Mouse (Mus musculus) CH12.LX (cell line): ENCODE data around the gene Lamp1.

Experiments
- CTCF ChIP-seq, 2 experiments: IDR thresholded peaks in 1 of 2; conservative IDR thresholded peaks in 1 of 2; 2 replicates each; pipeline ENCODE4 v1.5.1; 2011 to 2012; ENCODE audit warnings: low read depth in 2 of 2, low read length in 2 of 2, improper control_type of control experiment in 1 of 2, inconsistent platforms in 1 of 2, mild to moderate bottlenecking in 1 of 2, moderate library complexity in 1 of 2
- HCFC1 ChIP-seq: IDR thresholded peaks from 2 replicates; pipeline ENCODE4 v1.6.1; 2012; ENCODE audit warnings: low read depth, mild to moderate bottlenecking, inconsistent platforms, low read length, improper control_type of control experiment
- MAX ChIP-seq: IDR thresholded peaks from 2 replicates; pipeline ENCODE4 v1.6.1; 2011; ENCODE audit warnings: low read length, improper control_type of control experiment
- POLR2A ChIP-seq: IDR thresholded peaks from 2 replicates; pipeline ENCODE4 v1.6.1; 2011; ENCODE audit warnings: low read depth, mild to moderate bottlenecking, improper control_type of control experiment, low read length
- ZKSCAN1 ChIP-seq: IDR thresholded peaks from 2 replicates; pipeline ENCODE4 v1.6.1; 2012; ENCODE audit warnings: low read depth, inconsistent platforms, low read length, improper control_type of control experiment, borderline replicate concordance

DNA sequence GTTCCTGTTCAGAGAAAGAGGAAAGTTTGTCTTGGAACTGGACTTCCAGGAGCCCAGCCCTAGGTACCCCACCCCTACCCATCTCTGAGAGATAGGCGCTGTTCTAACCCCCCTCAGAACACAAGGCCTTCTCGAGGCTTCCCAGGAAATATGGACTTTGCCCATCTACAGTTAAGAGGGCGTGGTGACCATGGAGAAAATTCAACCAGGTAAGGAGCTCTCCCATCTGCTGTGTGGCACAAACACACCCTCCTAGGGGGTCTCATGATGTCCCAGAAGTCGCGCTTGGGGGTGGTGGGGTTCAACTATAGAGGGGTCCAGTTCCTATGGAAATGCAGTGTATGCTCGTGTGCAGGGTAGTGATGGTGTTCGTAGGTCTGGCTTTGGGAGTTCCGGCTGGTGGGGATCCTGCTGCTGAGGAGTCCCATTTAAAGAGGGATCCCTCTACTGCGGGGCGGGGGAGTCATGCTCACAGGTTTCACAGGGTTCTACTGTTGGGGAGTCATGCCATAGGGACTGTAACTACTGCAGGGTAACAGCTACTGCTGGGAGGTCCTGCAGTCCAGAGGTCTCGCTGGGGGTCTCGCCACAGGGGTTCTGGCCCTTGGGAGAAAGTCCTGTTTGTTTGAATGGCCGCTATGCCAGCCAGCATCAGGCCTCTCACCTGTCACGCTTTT is 40.6 kb downstream of the Lamp1 start:
- no peak for TF ChIP-seq CTCF (conservative IDR thresholded peaks at IDR 0.05 in 1 of 2, IDR thresholded peaks at IDR 0.05 in 1 of 2; ENCODE audit: low read depth in 2 of 2, low read length in 2 of 2)
- no peak for TF ChIP-seq POLR2A
- no peak for TF ChIP-seq MAX
- TF ChIP-seq ZKSCAN1 = no peak
- no peak for TF ChIP-seq HCFC1
